Mouse (Mus musculus) liver, adult 2 months (tissue): ENCODE measurements around the gene E2f4.

Experiments
- CTCF ChIP-seq: fragments of 200-500 bp; IDR thresholded peaks from 2 replicates; pipeline ENCODE4 v1.5.1; 2011; ENCODE audit warnings: low read depth, low read length, control low read depth
- POLR2A ChIP-seq: fragments of 200-500 bp; IDR thresholded peaks from 2 replicates; pipeline ENCODE4 v1.6.1; 2011; ENCODE audit warnings: low read length, control low read depth; ENCODE audit not compliant: insufficient read depth; ENCODE audit errors: extremely low read depth

DNA sequence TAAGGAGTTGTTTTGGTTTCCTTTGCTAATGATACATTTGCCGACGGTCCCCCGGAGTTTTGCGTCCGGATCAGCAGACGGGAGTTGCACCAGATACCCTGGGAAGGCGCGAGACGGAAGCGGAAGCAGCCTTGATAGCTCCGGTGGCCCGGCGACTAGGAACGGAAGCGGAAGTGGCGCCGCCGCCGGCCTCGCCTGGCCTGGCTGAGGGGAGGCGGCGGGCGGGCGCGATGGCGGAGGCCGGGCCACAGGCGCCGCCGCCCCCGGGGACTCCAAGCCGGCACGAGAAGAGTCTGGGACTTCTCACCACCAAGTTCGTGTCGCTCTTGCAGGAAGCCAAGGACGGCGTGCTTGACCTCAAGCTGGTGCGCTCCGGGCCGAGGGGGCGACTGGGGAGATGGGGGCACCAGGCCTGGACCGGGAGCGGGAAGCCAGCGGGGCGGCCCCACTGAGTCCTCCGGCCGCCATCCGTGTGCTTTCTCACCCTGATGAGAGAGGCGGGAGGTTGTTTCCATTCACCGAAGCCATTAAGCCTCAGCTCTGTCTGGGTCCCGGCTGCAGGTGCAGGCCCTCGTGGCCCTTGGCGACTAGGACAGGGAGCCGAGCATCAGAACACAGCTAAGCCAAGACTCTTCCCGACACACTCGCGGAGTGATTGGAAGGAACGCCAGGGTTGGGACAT, at the start of gene E2f4:
- TF ChIP-seq POLR2A (0 out of 2 replicates have a peak, but pooled peaks have one; percentile 52), CTCF (no peak)
